Mouse (Mus musculus) myocyte (in vitro differentiated cells): ENCODE data around the gene LTO1. TPM values are rescaled to one million over a fixed set of nuclear protein-coding genes. Genes with fewer than 3 reads are reported as not detected.

ENCODE experiments used
- H3K27me3 ChIP-seq: one replicate; pipeline ENCODE4 v1.6.1; 2011; ENCODE audit not compliant: control insufficient read depth, insufficient read depth, insufficient read length
- H3K36me3 ChIP-seq: one replicate; pipeline ENCODE4 v1.6.1; 2011; ENCODE audit not compliant: control insufficient read depth, insufficient read depth
- H3K4me2 ChIP-seq: one replicate; pipeline ENCODE4 v1.6.1; 2011; ENCODE audit warnings: low read depth, control low read depth
- H3K4me3 ChIP-seq: one replicate; pipeline ENCODE4 v1.5.1; 2011; ENCODE audit warnings: mild to moderate bottlenecking, control low read depth, moderate library complexity
- H3K79me2 ChIP-seq: one replicate; pipeline ENCODE4 v1.6.1; 2011; ENCODE audit not compliant: control insufficient read depth, insufficient read depth
- H3ac ChIP-seq: one replicate; pipeline ENCODE4 v1.6.1; 2011; ENCODE audit not compliant: control insufficient read depth, insufficient read length
- CEBPB ChIP-seq: IDR thresholded peaks from 2 replicates; pipeline ENCODE4 v1.6.1; 2011; ENCODE audit warnings: mild to moderate bottlenecking, moderate library complexity; ENCODE audit not compliant: poor library complexity, insufficient read depth, severe bottlenecking
- E2F4 ChIP-seq: IDR thresholded peaks from one replicate; pipeline ENCODE4 v1.6.1; 2011; ENCODE audit warnings: mild to moderate bottlenecking, control low read depth, moderate library complexity; ENCODE audit not compliant: insufficient read depth
- MAX ChIP-seq: IDR thresholded peaks from one replicate; pipeline ENCODE4 v1.6.1; 2011; ENCODE audit warnings: low read depth, mild to moderate bottlenecking, control low read depth
- MYOD1 ChIP-seq, 3 experiments: IDR thresholded peaks; one replicate each; pipeline ENCODE4 v1.6.1; 2011; ENCODE audit warnings: control low read depth in 2 of 3, low read depth in 2 of 3, mild to moderate bottlenecking in 2 of 3, moderate library complexity in 1 of 3; ENCODE audit not compliant: insufficient read length in 2 of 3, control insufficient read depth in 1 of 3
- MYOG ChIP-seq, 3 experiments: IDR thresholded peaks; one replicate each; pipeline ENCODE4 v1.6.1; 2011; ENCODE audit warnings: control low read depth in 2 of 3, low read depth in 2 of 3, mild to moderate bottlenecking in 2 of 3; ENCODE audit not compliant: insufficient read length in 2 of 3, control insufficient read depth in 1 of 3, insufficient read depth in 1 of 3
- POLR2A ChIP-seq: IDR thresholded peaks from one replicate; pipeline ENCODE4 v1.6.1; 2011; ENCODE audit warnings: low read depth, mild to moderate bottlenecking, control low read depth, moderate library complexity; ENCODE audit not compliant: insufficient read length
- POLR2AphosphoS2 ChIP-seq: IDR thresholded peaks from one replicate; pipeline ENCODE4 v1.6.1; 2011; ENCODE audit warnings: low read depth, control low read depth; ENCODE audit not compliant: insufficient read length
- REST ChIP-seq: IDR thresholded peaks from one replicate; pipeline ENCODE4 v1.6.1; 2011; ENCODE audit warnings: mild to moderate bottlenecking, control low read depth, moderate library complexity; ENCODE audit not compliant: insufficient read depth, insufficient read length
- SRF ChIP-seq: IDR thresholded peaks from one replicate; pipeline ENCODE4 v1.6.1; 2011; ENCODE audit warnings: low read depth; ENCODE audit not compliant: control insufficient read depth, insufficient read length
- TCF12 ChIP-seq: IDR thresholded peaks from one replicate; pipeline ENCODE4 v1.6.1; 2011; ENCODE audit warnings: mild to moderate bottlenecking, control low read depth; ENCODE audit not compliant: poor library complexity, insufficient read depth, severe bottlenecking
- TCF3 ChIP-seq: IDR thresholded peaks from one replicate; pipeline ENCODE4 v1.6.1; 2011; ENCODE audit warnings: low read depth, control low read depth; ENCODE audit not compliant: insufficient read length
- USF1 ChIP-seq: IDR thresholded peaks from one replicate; pipeline ENCODE4 v1.6.1; 2011; ENCODE audit warnings: low read depth, mild to moderate bottlenecking, control low read depth, moderate library complexity
- polyA plus RNA-seq: library from polyadenylated mRNA; unstranded; fragments of >200 nt; fragmentation: generic; extraction: Trizol; gene quantifications from one replicate; pipeline ENCODE4 v1.2.1, GENCODE M21; 2012; ENCODE audit warnings: missing spikeins

LTO1 gene
- 15.4 TPM for polyA plus RNA-seq

DNA sequence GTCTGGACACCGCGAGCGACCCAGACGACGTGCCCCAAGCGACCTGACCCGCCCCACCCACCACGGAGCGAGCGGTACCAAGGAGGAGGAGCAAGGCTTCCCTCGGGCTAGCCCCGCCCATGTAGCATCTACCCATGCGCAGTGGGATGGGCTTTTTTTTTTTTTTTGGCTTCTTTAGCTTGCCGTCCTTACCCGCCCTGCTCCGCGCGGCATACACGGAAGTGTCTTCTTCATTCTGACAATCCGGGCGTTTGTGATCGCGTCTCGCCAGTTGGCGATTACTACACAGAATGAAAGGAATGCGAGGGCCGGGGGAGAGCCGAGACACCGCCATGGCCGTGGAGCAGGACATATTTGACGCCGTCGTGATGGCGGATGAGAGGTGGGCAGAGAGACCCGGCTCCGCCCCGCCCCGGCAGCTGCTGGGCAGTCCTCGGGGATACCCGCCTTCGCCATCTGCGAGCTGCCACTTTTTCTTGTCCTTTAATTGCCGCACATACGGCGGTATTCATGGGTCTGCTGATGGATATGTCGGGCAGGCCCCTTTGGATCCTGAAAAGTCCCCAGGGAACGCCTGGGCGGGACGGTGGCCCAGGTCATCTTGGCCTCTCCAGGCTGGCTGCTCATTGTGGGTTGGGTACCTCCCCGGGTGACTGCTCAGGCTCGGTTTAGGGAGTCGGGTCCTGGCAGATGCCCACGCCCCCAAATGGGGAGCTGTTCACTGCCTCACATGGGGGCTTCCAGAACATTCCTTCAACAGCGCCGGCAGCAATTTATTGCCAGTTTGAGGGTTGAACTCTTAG lies at the start of gene LTO1:
LTO1 (plus strand) TSS at position 153 of the 803 bp plus-strand sequence.
- H3K27me3 ChIP-seq: no peaks in the 10 kb centered on the region
- H3ac ChIP-seq: peak within 1 kb of the TSS; percentile 78
- H3K36me3 ChIP-seq: peaks cover 7% of the 10 kb centered on the region
- H3K4me2 ChIP-seq: peak within 1 kb of the TSS; percentile 92
- peaks cover 12% of the 10 kb centered on the region for H3K79me2 ChIP-seq
- TF ChIP-seq MAX (no peak), TCF3 (no peak), MYOD1 (IDR thresholded peaks at IDR 0.05; ENCODE audit: control insufficient read depth in 1 of 3, insufficient read length in 2 of 3, low read depth in 2 of 3) (peak in 2 of 3 experiments; percentile 40 to 58), POLR2A (peak; percentile 60), MYOG (IDR thresholded peaks at IDR 0.05; ENCODE audit: control insufficient read depth in 1 of 3, insufficient read depth in 1 of 3, insufficient read length in 2 of 3, low read depth in 2 of 3) (peak in 2 of 3 experiments; percentile 49 to 74), POLR2AphosphoS2 (no peak)
- peak within 1 kb of the TSS; percentile 79 for H3K4me3 ChIP-seq

DNA sequence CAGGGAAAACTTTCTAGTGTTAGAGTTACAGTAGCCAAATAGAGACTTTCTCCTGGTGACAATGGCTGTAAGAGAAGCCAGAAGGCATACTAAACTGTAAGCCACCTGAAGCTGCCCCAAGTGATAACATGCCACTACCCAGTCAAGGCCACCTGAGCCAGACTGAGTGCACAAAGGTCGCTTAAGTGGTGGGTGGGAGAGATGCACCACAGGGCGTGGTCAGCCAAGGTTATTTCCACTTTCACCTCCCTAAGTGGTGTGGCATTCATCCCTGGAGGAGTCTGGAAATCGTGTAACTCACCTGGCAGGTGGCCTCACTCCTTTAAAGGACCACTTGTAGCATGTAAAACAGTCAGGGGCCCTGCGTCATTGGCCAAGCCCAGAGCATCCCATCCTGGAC lies 47.7 kb upstream of the LTO1 start:
- H3K4me3 ChIP-seq: no peak overlapping the region
- no peak overlapping the region for H3K4me2 ChIP-seq
- H3K36me3 ChIP-seq: no peaks in the 10 kb centered on the region
- H3K27me3 ChIP-seq: peaks cover 42% of the 10 kb centered on the region
- TF ChIP-seq POLR2A: no peak
- TF ChIP-seq REST: no peak
- TF ChIP-seq MYOD1 (IDR thresholded peaks at IDR 0.05; ENCODE audit: control insufficient read depth in 1 of 3, insufficient read length in 2 of 3, low read depth in 2 of 3): no peak
- no peak for TF ChIP-seq SRF
- no peak for TF ChIP-seq TCF3
- TF ChIP-seq E2F4: no peak
- no peak overlapping the region for H3ac ChIP-seq
- no peaks in the 10 kb centered on the region for H3K79me2 ChIP-seq

DNA sequence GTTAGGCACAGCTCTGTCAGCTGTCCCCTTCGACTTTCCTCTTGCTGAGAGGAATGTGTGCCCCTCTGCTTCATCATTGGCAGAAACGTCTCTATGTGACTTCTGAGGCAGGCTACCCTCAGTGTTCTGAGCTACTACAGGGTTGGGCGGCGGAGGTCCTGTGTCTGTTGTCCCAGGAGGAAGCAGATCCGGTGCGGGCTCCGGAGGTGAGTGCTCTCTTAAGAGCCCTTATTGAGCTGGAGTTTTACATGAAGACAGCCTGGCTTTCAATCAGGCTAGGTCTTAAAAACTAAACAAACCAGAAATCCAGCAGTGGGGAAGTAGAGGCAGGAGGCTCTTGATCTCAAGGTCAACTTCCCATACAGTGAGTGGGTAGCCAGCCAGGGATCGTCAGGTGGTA lies 47.3 kb upstream of the LTO1 start:
- peaks cover 42% of the 10 kb centered on the region for H3K27me3 ChIP-seq
- TF ChIP-seq USF1 (no peak), TCF12 (no peak), MAX (no peak), TCF3 (no peak), REST (no peak), MYOG (IDR thresholded peaks at IDR 0.05; ENCODE audit: control insufficient read depth in 1 of 3, insufficient read depth in 1 of 3, insufficient read length in 2 of 3, low read depth in 2 of 3) (no peak), MYOD1 (IDR thresholded peaks at IDR 0.05; ENCODE audit: control insufficient read depth in 1 of 3, insufficient read length in 2 of 3, low read depth in 2 of 3) (no peak), CEBPB (no peak), POLR2A (no peak), POLR2AphosphoS2 (no peak)
- H3K79me2 ChIP-seq: no peaks in the 10 kb centered on the region
- no peak overlapping the region for H3K4me2 ChIP-seq
- H3ac ChIP-seq: no peak overlapping the region
- H3K4me3 ChIP-seq: no peak overlapping the region
- H3K36me3 ChIP-seq: no peaks in the 10 kb centered on the region

DNA sequence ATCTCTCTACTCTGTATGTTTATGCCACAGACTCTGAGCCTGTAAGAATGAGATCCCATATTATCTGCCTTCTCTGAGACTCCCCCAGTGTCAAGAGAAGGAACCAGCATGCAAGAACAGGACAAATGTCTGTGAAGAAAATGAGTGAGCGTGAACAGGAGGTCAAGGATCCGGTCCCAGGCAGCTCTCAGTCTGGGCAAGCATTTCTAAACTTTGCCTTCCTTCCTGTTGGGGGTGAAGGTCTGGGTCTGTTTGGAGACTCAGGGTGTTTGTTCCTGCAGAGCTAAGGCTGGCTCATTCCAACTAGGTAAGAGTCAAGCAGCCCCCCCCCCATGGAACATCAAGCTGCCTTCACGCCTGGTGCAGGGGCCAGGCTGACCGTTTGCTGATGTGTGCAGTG lies 42.5 kb upstream of the LTO1 start:
- Histone ChIP-seq H3K36me3 (no peaks in the 10 kb centered on the region), H3K4me3 (no peak overlapping the region), H3ac (no peak overlapping the region), H3K27me3 (peaks cover 57% of the 10 kb centered on the region), H3K79me2 (no peaks in the 10 kb centered on the region), H3K4me2 (no peak overlapping the region)
- TF ChIP-seq MYOG (IDR thresholded peaks at IDR 0.05; ENCODE audit: control insufficient read depth in 1 of 3, insufficient read depth in 1 of 3, insufficient read length in 2 of 3, low read depth in 2 of 3) (no peak), MYOD1 (IDR thresholded peaks at IDR 0.05; ENCODE audit: control insufficient read depth in 1 of 3, insufficient read length in 2 of 3, low read depth in 2 of 3) (no peak), TCF12 (no peak), POLR2AphosphoS2 (no peak), TCF3 (no peak)

DNA sequence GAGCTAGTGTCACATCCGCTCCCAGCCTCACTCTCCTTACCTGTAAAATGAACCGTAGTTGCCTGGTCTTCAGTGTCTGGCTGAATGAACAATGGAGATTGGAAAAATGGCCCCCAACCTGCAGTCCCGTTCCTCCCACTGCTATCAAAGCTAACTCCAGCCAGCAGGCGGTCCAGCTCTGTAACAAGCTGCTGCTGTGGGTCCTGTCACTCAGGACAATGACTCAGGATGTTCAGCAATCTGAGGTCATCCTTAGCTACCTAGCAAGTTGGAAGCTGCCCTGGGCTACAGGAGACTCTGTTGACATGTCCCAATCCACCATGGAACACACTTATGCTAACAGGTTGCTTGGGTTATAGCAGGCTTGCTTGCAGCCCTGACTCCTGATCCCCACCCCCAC lies 41.7 kb upstream of the LTO1 start:
- Histone ChIP-seq H3ac (no peak overlapping the region), H3K36me3 (no peaks in the 10 kb centered on the region), H3K79me2 (no peaks in the 10 kb centered on the region), H3K4me3 (no peak overlapping the region), H3K4me2 (no peak overlapping the region), H3K27me3 (peaks cover 50% of the 10 kb centered on the region)
- TF ChIP-seq SRF: no peak
- TF ChIP-seq REST: no peak
- TF ChIP-seq TCF12: no peak
- no peak for TF ChIP-seq TCF3
- no peak for TF ChIP-seq USF1
- no peak for TF ChIP-seq E2F4
- no peak for TF ChIP-seq POLR2A
- TF ChIP-seq POLR2AphosphoS2: no peak
- TF ChIP-seq MYOD1 (IDR thresholded peaks at IDR 0.05; ENCODE audit: control insufficient read depth in 1 of 3, insufficient read length in 2 of 3, low read depth in 2 of 3): no peak
- TF ChIP-seq MYOG (IDR thresholded peaks at IDR 0.05; ENCODE audit: control insufficient read depth in 1 of 3, insufficient read depth in 1 of 3, insufficient read length in 2 of 3, low read depth in 2 of 3): no peak
- no peak for TF ChIP-seq CEBPB
- TF ChIP-seq MAX: no peak
